Mouse (Mus musculus) lung, adult 2 months (tissue): ENCODE data around the gene Prss16. TPM values are rescaled to one million over a fixed set of nuclear protein-coding genes. Genes with fewer than 3 reads are reported as not detected.
A peak's percentile ranks its signal among the peaks of the same experiment; 100 is the strongest.

Experiments
- DNase-seq: peaks from one replicate; pipeline ENCODE4 v3.0.0; 2022
- H3K4me1 ChIP-seq: fragments of 200-500 bp; 2 replicates; pipeline ENCODE4 v1.6.1; 2011; ENCODE audit warnings: low read length; ENCODE audit not compliant: control insufficient read depth, insufficient read depth
- H3K4me3 ChIP-seq: fragments of 200-500 bp; replicated peaks from 2 replicates; pipeline ENCODE3; 2011; ENCODE audit warnings: low read depth, mild to moderate bottlenecking, control low read depth, low read length; ENCODE audit errors: extremely low read depth
- CTCF ChIP-seq: fragments of 200-500 bp; IDR thresholded peaks from 2 replicates; pipeline ENCODE4 v1.5.1; 2011; ENCODE audit warnings: mild to moderate bottlenecking, low read length, control low read depth; ENCODE audit not compliant: insufficient read depth
- POLR2A ChIP-seq: fragments of 200-500 bp; IDR thresholded peaks from 2 replicates; pipeline ENCODE4 v1.6.1; 2011; ENCODE audit warnings: low read depth, mild to moderate bottlenecking, control low read depth, low read length, borderline replicate concordance; ENCODE audit errors: extremely low read depth
- WGBS: fragments of 180-500 bp; shearing (Covaris S2); methylation state at CpG from one replicate; pipeline ENCODE4 v1.1.7; 2018; 5-methylcytosine and 5-hydroxymethylcytosine counted together
- polyA plus RNA-seq: library from polyadenylated mRNA; depleted of rRNA; stranded (reverse); fragments of >200 nt; gene quantifications from 2 replicates; pipeline ENCODE4 v1.2.3, GENCODE M21; 2012

The Prss16 gene
- polyA plus RNA-seq, 1 experiment: 0.33 TPM

- no peak overlapping the region for H3K4me3 ChIP-seq
- no peak for TF ChIP-seq CTCF
- TF ChIP-seq POLR2A: no peak
- no peaks in the 10 kb centered on the region; the same call in 1 of the 2 replicates for H3K4me1 ChIP-seq
- no peak for DNase-seq
- WGBS: 2% methylated on average over 14 of the region's 14 CpGs
Measured at GRCm38 (mm10) chr13:22034443-22035266, 25.1 kb upstream of the Prss16 start.

- 44% methylated on average over 5 of the region's 5 CpGs for WGBS
- no peak for TF ChIP-seq CTCF
- no peak for TF ChIP-seq POLR2A
- peaks cover 3% of the 10 kb centered on the region for H3K4me1 ChIP-seq
- DNase-seq: no peak
- no peak overlapping the region for H3K4me3 ChIP-seq
Measured at GRCm38 (mm10) chr13:22033741-22034442, 24.4 kb upstream of the Prss16 start.

GRCm38 (mm10) chr13:22030493-22030892, 21.0 kb upstream of the Prss16 start:
- no peak for DNase-seq
- TF ChIP-seq POLR2A (no peak), CTCF (peak; percentile 23; the same call in 1 of the 2 replicates)
- 9% methylated on average over 4 of the region's 4 CpGs for WGBS
- Histone ChIP-seq H3K4me1 (peaks cover 3% of the 10 kb centered on the region), H3K4me3 (no peak overlapping the region)

GRCm38 (mm10) chr13:22029928-22030327, 20.4 kb upstream of the Prss16 start:
- 56% methylated on average over 8 of the region's 8 CpGs for WGBS
- Histone ChIP-seq H3K4me1 (peaks cover 3% of the 10 kb centered on the region), H3K4me3 (no peak overlapping the region)
- TF ChIP-seq CTCF: no peak
- no peak for TF ChIP-seq POLR2A
- no peak for DNase-seq

- Histone ChIP-seq H3K4me1 (peaks cover 3% of the 10 kb centered on the region), H3K4me3 (peak overlapping the region; percentile 60)
- TF ChIP-seq POLR2A (no peak), CTCF (peak; percentile 97)
- peak; percentile 93 for DNase-seq
- 1% methylated on average over 40 of the region's 40 CpGs for WGBS
Measured at GRCm38 (mm10) chr13:22028673-22029460, 19.3 kb upstream of the Prss16 start.

GRCm38 (mm10) chr13:22026058-22027031, 16.8 kb upstream of the Prss16 start:
- no peak for TF ChIP-seq CTCF
- TF ChIP-seq POLR2A: no peak

GRCm38 (mm10) chr13:22022241-22022640, 12.7 kb upstream of the Prss16 start:
- peak; percentile 62 for DNase-seq
- TF ChIP-seq POLR2A (no peak), CTCF (no peak)
- H3K4me3 ChIP-seq: peak overlapping the region; percentile 49
- H3K4me1 ChIP-seq: no peaks in the 10 kb centered on the region; the same call in 1 of the 2 replicates
- WGBS: 2% methylated on average over 9 of the region's 9 CpGs

More at GRCm38 (mm10) chr13:22026058-22027031, 16.8 kb upstream of the Prss16 start:
- peak; percentile 78 for DNase-seq
- Histone ChIP-seq H3K4me1 (peaks cover 3% of the 10 kb centered on the region), H3K4me3 (peak overlapping the region; percentile 64)
- WGBS: 3% methylated on average over 35 of the region's 35 CpGs

GRCm38 (mm10) chr13:22021581-22021980, 12.0 kb upstream of the Prss16 start:
- DNase-seq: no peak
- 1% methylated on average over 11 of the region's 11 CpGs for WGBS
- TF ChIP-seq CTCF (no peak), POLR2A (no peak)

More at GRCm38 (mm10) chr13:22021581-22021980, 12.0 kb upstream of the Prss16 start:
- H3K4me1 ChIP-seq: no peaks in the 10 kb centered on the region; the same call in 1 of the 2 replicates
- H3K4me3 ChIP-seq: peak overlapping the region; percentile 51
